Mouse (Mus musculus): ENCODE measurements around the gene Ddx24. TPM values are rescaled to one million over a fixed set of nuclear protein-coding genes. Genes with fewer than 3 reads are reported as not detected.
"Not testable (repeated sequence)": the region's sequence is repeated elsewhere in the genome, so short reads cannot be mapped to it uniquely, and the experiment has no call there.

The Ddx24 gene
- 100 to 1,000 TPM; 174 to 189 TPM for total RNA-seq (2021)
- long read RNA-seq, experiment 1, full-length matches to known transcripts: 315 of 382 reads
- long read RNA-seq, experiment 1, partial matches to known transcripts: 35 of 382 reads
- long read RNA-seq, experiment 1, other reads (novel, unspliced or antisense): 32 of 382 reads
- long read RNA-seq, experiment 2, full-length matches to known transcripts: 245 of 282 reads
- long read RNA-seq, experiment 2, partial matches to known transcripts: 18 of 282 reads
- long read RNA-seq, experiment 2, other reads (novel, unspliced or antisense): 19 of 282 reads

DNA sequence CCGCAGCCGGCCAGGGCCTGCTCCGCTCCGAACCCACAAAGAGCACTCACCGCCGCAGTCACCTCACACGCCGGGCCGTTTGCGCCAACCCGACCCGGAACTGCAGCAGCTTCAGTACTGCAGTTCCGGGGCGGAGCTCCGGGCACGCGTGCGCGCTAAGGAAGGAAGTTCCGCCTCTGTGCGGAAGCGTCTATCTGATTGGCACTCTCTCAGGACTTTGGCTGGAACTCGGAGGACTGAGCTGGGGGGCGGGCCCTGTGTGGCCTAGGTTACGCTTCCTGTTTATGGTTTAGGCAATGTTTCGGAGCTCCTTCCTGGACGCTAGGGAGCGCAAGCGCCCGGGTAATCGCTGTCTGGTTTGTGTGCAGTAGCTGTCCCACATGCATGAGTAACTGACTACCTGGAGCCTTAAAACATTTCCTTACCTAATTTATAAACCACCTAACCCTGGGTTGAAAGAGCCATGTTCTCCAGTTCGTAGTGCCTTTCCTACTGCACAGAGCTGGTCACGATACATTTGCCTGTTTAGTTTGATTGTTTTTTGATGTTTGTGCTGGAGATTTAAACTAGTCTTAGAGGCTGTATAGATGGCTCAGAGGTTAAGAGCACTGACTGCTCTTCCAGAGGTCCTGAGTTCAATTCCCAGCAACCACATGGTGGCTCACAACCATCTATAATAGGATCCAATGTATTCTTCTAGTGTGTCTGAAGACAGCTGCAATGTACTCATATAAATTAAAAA is at the start of gene Ddx24:
TSS of gene Ddx24 (minus strand) at position 102 of the 742 bp plus-strand sequence.
- DNase-seq (ENCODE audit: low spot score in 2 of 2): peak; percentile 99
- intact Hi-C loops (cut with DNase I): loop anchor here (2.0 kb wide), 2 partner anchors 67 to 217 kb away; no protein-coding TSS in a partner anchor

DNA sequence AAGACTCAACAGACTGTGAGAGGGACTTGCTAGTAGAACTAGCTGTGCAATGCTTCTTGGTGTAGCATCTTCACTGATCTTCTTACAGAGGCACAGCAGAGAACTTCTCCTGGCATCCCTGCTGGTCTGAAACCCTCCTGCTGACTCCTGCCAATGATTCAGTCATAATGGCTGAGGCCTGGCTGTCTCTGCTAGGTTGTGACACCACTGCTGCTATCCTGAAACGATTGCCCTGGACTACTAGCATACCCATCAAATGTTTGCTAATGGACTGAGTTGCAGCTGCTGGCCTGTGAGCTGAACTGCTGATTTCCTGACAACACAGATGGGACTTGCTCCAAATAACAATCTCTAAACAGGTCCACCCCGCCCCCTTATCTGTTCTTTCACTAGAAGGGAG is 48.9 kb upstream of the Ddx24 start:
- no peak for DNase-seq (ENCODE audit: low spot score in 2 of 2)
- intact Hi-C loops (cut with DNase I): no loop called here

DNA sequence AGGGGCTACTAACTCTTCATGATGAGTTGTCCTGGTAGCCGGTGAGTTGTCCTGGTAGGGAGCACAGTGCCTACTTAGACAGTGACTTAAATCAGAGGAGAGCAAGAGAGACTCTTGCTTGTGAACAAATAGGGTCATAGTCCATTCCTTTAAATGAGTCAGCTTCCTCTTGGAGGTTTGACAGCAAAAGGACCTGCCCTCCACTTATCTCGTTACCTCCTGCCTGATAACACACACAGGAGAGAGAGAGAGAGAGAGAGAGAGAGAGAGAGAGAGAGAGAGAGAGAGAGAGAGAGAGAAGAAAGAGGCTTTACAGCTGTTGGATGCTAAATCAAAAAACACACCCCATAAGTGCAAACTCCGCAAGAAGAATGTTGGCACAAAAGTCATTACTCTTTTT is 31.5 kb upstream of the Ddx24 start, which contains the start of gene Ifi27l2b:
TSS of gene Ifi27l2b (minus strand) at position 84 of the 400 bp plus-strand sequence.
- intact Hi-C loops (cut with DNase I): no loop called here
- DNase-seq (ENCODE audit: low spot score in 2 of 2): no peak

DNA sequence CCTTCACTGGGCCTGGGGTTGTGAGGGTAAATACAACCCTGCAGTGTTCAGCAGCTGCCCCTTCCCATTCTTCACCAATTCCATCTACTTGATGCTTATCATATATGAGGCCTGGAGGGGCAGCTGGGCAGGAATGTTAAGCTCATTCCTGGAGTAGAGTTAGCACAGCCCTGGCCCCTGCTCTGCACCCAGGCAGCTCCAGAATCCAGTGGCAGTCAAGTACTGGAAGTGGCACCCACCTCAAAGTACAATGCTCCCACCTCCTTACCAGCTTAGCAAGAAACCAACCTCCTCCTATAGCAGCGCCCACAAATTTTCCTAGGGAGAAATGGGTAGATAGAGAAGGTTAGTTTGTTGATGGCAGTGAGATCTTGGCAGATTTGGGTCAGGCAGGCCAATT is 31.1 kb upstream of the Ddx24 start:
- intact Hi-C loops (cut with DNase I); DNase-seq (ENCODE audit: low spot score in 2 of 2): not testable (repeated sequence)

DNA sequence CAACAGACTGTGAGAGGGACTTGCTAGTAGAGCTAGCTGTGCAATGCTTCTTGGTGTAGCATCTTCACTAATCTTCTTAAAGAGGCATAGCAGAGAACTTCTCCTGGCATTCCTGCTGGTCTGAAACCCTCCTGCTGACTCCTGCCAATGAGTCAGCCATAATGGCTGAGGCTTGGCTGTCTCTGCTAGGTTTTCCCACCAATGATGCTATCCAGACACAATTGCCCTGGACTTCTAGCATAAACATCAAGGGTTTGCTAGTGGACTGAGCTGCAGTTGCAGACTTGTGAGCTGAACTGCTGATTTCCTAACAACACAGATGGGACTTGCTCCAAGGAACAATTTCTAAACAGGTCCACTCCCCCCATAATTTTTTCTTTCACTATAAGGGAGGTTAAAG is 27.7 kb upstream of the Ddx24 start:
- DNase-seq (ENCODE audit: low spot score in 2 of 2): no peak
- intact Hi-C loops (cut with DNase I): no loop called here

DNA sequence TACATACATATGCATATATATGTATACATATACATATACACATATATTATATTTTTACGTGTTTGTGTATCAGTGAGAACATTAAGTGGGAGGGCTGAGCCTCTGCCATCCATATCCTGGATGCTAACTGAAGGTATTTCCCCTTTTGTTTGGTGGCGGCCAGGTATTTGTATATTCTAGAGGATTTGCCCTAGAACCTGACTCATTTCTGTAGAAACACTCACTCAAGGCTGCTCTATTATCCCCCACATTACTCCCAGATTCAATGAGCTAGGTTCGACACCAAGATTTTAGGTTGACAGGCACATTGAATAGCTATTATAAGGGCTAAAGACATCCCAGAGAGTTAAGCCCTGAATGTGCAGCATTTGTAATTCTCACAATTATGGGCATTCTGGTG is 19.4 kb upstream of the Ddx24 start:
- DNase-seq (ENCODE audit: low spot score in 2 of 2): no peak
- intact Hi-C loops (cut with DNase I): no loop called here

DNA sequence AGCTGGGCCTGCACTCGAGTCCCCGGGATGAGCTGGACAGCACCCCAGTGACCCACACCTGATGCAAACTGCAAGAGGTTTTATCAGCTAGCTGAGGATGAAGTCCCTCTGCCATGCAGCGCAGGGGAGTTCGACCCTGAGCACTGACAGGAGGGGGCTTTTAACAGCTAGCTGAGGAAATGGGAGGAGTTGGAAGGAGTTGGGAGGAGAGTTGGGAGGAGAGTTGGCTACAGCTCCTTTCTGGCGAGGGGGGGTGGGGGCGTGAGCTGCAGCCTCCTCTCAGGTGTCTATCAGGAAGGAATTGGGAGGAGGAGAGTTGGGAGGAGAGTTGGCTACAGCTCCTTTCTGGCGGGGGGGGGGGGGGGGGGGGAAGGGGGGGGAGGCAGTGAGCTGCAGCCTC is 18.6 kb upstream of the Ddx24 start:
- DNase-seq (ENCODE audit: low spot score in 2 of 2); intact Hi-C loops (cut with DNase I): not testable (repeated sequence)

DNA sequence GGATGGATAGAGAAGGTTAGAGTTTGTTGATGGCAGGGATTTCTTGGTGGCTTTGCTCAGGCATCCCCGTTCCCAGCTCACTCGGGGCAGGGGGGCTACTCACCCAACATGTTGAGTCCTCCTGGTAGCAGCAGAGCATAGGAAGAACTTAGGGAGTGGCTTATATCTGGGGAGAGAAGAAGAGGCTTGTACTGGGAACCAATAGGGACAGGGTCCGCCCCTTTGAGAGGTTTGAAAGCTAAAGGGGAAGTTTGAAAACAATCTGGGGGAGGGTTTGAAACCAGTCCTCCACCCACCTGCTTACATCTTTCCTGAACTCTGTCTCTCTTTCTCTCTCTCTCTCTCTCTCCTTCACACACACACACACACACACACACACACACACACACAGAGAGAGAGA is 17.9 kb upstream of the Ddx24 start, which contains the start of gene Ifi27l2a:
TSS of gene Ifi27l2a (minus strand) at position 157 of the 400 bp plus-strand sequence.
- DNase-seq (ENCODE audit: low spot score in 2 of 2): no peak
- intact Hi-C loops (cut with DNase I): no loop called here

DNA sequence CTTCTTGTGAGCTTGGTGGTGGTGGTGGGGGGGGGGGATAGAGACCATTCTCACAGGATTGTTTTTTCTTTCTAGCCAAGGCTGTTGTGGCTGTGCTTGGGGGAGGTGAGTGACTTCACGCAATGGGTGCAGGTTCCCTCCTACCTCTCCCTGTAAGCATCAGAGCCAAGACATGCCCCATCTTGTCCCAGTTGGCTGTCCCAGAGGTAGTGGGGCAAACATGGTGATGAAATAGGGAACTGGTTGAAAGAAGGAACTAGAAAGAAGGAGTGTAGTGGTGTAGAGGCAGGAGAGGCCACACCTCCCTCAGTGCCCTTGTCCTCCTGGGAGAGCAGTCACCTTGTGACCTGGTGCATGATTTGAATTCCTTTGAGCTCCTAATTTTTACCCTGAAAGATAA is 12.0 kb upstream of the Ddx24 start:
- intact Hi-C loops (cut with DNase I): no loop called here
- DNase-seq (ENCODE audit: low spot score in 2 of 2): no peak

DNA sequence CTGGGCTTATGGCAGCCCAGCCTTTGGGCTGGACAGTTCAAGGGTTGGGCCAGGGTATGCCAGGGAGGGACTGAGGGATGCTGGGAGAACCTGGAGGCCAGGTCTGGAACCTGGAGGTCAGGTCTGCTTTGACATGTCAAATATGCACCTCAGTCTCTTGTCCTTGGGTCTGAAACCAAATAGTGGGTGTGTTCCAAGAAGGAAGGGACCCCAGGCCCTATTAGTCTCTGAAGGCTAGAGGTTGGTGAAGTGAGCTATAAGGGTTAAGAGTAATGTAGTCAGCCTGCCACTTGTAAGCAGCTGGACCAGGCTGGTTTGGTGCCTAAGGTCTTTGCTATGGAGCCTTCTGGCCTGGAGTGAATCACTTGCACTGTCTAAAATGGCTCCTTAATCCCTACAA is 9.2 kb upstream of the Ddx24 start:
- no peak for DNase-seq (ENCODE audit: low spot score in 2 of 2)
- intact Hi-C loops (cut with DNase I): no loop called here

DNA sequence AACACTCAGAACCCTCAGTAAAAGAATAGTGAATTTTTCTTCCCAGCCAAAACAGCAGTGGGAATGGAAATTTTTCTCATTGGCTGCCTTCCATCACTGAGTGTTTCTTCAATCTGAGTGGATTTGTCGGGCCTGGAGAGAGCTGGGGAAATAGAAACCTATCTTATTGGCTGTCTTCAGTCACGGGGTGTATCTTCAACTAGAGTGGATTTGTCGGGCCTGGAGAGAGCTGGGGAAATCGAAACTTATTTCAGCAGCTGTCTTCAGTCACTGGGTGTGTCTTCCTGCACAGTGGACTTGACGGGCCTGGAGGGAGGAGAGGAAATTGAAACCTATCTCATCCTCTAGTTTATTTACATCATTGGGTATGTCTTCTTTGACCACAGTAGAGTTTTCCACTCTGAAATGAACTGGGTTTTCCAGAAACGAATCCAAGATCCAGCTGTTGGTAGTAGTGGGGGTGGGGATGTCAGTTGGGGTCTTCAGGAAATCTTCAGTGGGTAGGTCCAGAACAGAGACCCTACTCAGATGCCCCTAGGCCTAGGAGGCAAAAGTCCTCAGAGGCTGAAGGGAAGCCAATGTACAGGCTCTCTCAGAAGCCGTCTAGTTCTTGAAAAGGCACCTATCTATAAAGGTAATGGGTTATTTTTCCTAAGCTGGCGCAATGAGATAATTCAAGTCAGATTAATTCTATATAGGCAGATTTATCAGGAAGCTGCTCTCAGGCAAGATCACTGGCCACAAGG is 8.5 kb upstream of the Ddx24 start, which contains the start of gene Ifi27:
TSS of gene Ifi27 (plus strand) at position 226 of the 746 bp plus-strand sequence.
- intact Hi-C loops (cut with DNase I): no loop called here
- peak; percentile 45 to 55 for DNase-seq (ENCODE audit: low spot score in 2 of 2)

DNA sequence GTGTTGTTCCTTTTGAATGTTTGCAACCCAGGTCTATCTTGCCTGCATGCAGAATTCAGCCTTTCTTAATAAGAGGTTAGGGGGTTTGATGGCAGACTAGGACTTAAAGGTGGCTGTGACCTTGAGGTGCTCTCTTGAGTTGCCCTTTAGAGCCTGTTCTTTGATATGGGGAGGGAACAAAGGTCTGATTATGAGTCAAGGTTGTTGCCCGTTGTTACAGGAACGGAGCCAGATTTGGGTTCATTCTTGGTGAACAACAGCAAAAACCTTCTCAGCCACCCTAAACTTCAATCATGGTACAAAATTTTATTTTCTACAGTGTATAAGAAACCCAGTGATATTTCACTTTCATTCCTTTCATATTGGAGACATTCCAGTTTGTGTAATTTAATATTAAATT is 7.8 kb upstream of the Ddx24 start:
- intact Hi-C loops (cut with DNase I): no loop called here

DNA sequence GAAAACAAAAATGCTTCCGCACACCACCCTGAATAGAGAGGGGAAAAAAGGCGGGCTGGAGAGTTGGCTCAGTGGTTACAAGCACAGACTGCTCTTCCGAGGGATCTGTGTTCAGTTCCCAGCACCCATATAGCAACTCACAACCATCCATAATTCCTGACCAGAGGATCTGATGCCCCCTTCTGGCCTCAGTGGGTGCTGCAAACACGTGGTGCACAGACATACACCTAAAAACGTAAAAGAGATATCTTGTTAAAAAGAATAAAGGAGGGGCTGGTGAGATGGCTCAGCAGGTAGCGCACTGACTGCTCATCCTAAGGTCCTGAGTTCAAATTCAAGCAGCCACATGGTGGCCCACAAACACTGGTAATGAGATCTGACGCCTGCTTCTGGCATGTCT is 1.1 kb upstream of the Ddx24 start:
- intact Hi-C loops (cut with DNase I): loop anchor here (2.0 kb wide), 2 partner anchors 66 to 216 kb away; no protein-coding TSS in a partner anchor
- DNase-seq (ENCODE audit: low spot score in 2 of 2): no peak

More for the DNA sequence above, 7.8 kb upstream of the Ddx24 start:
- no peak for DNase-seq (ENCODE audit: low spot score in 2 of 2)

DNA sequence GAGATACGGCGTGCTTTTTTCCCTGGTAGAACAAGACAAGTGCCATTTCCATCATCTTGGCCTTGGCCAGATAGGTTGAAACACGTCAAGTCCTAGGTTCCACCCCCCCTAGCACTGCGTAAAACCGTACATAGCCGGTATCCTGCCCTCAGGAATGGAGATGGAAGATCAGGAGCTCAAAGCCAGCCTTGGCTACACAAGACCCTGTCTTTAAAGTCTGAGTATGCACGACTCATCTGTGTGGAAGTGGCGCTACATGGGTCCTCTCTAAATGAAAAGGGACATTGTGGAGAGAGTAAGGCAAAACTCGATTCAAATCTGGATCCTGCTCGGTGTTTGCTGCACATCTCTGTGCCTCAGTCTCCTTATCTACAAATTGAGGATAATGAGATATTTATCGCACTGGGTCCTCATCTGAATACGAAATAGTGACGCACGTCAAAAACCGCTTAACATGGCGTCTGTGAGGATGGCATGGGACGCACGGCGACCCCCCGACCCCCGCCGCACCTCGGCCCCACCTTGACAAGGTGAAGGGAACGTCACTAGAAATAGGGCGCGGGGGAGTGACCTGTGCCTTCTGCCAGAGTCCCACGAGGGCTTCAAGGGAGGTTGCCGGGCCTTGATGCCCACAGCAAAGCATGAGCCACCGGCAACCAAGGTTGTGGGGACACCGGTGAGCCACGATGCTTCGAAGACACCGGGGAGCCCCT is 458 bp downstream of the Ddx24 start:
- no peak for DNase-seq (ENCODE audit: low spot score in 2 of 2)

DNA sequence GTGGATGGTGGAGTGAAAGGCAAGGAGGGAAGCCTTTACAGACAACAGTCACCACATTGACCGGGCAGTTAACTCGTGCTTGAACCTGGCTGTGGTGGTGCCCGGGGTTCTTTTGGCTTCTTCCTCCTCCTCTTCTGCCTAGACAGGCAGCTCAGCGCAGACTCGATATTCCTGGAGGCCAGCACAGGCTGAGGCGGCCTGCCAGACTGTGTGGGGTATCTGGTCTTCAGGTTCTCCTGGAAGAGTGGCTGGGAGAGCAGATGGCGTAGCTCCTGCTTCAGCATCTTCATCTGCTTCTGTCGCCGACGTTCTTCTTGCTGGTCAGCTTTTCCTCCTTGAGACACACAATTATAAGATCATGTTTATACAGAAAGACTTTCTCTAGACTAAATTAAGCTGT is 17.5 kb downstream of the Ddx24 start:
- intact Hi-C loops (cut with DNase I): no loop called here
- peak in 1 of 2 experiments; percentile 64 for DNase-seq (ENCODE audit: low spot score in 2 of 2)

More for the DNA sequence above, 458 bp downstream of the Ddx24 start:
- intact Hi-C loops (cut with DNase I): no loop called here

DNA sequence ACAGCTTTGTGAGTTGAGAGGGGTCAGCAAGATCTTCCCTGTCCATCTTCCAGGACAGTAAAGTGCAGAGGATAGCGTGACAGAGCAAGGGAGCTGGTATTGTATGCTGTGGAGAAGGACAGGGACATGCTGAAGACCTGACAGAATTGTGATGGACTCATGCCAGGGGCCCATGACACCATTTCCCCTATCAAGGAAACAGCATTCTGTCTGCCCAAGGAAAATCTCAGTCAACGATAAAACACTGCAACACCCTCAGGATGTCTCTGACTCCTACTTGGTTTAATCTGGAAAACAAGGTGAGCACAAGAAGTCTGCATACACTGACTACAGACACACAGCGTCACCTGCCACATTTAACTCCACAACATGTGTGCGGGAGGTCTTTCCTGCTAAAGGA is 17.9 kb downstream of the Ddx24 start, which contains the start of gene 9330161L09Rik:
TSS of gene 9330161L09Rik (minus strand) at position 101 of the 400 bp plus-strand sequence.
- intact Hi-C loops (cut with DNase I): no loop called here
- DNase-seq (ENCODE audit: low spot score in 2 of 2): no peak

DNA sequence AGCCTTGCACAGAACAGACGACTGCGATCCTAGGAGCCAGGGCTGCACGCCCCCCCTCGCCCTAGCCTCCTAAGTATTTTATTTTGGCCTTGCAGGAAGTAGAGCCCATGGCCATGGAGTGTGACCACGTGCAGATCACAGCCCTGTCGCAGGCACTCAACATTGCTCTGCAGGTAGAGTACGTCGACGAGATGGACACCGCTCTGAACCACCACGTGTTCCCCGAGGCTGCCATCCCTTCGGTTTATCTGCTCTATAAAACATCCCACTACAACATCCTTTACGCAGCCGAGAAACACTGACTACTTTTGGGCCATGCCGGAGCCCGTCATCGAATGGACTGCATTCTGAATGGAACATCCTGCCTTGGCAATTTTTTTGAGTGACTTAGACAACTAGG is 21.5 kb downstream of the Ddx24 start:
- intact Hi-C loops (cut with DNase I): no loop called here
- no peak for DNase-seq (ENCODE audit: low spot score in 2 of 2)

DNA sequence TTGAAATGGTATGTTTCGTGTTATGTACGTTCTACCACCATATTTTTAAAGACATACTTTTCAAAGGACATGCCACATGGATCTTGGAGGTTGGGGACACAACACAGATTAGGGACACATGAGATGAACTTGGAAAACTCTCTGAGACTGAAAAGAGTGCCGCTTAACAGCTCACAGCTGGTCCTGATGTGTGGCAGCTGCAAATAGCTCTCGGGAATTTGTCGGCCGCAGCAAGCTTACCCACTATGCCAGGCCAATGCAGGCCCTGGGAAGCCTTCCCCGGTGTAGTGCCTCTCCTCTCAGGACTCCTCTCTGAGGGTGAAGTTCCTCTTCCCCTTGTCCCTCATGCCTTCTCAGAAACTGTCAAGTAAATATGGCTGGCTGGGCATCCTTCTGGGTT is 28.9 kb downstream of the Ddx24 start:
- DNase-seq (ENCODE audit: low spot score in 2 of 2): no peak
- intact Hi-C loops (cut with DNase I): no loop called here

All from left cerebral cortex, postnatal 14 days (tissue).